8 mouse cellular contexts compared by ENCODE assay signal in genomic region chr7:45198435-45198834, GRCm38 (mm10). TPM values are rescaled to one million over a fixed set of nuclear protein-coding genes. Genes with fewer than 3 reads are reported as not detected.
A peak's percentile ranks its signal among the peaks of the same experiment; 100 is the strongest.
DNase-seq lines count a peak whose midpoint lies in the region; ATAC-seq and TF ChIP-seq lines count a peak whose summit lies in the region.

No protein-coding gene starts in this region.

- no peak for TF ChIP-seq EP300 in lung, postnatal 0 days (IDR thresholded peaks at IDR 0.05)

- no peaks in the 10 kb centered on the region for H3K36me3 ChIP-seq in G1E (replicated peaks)
- H3K36me3 ChIP-seq in forebrain, embryonic 13.5 days (ENCODE audit: poor library complexity, severe bottlenecking), result no peaks in the 10 kb centered on the region
- H3K36me3 ChIP-seq in lung, postnatal 0 days (ENCODE audit: insufficient read depth, low read length), result no peaks in the 10 kb centered on the region

- peaks cover 58% of the 10 kb centered on the region for H3K27me3 ChIP-seq in G1E (ENCODE audit: insufficient read depth, low read length)
- peaks cover 26% of the 10 kb centered on the region for H3K27me3 ChIP-seq in forebrain, embryonic 13.5 days
- H3K27me3 ChIP-seq in lung, postnatal 0 days (replicated peaks; ENCODE audit: insufficient read depth, low read length), result no peaks in the 10 kb centered on the region

- TF ChIP-seq POLR2A in brain, embryonic 14.5 days (IDR thresholded peaks at IDR 0.05; ENCODE audit: borderline replicate concordance, extremely low read depth, insufficient read depth, insufficient read length, poor library complexity, severe bottlenecking), result no peak

- no peak overlapping the region for H3K4me2 ChIP-seq in forebrain, embryonic 13.5 days
- no peak overlapping the region for H3K4me2 ChIP-seq in lung, postnatal 0 days (replicated peaks; ENCODE audit: low read depth, low read length)

- no peak for TF ChIP-seq CTCF in G1E (IDR thresholded peaks at IDR 0.05; ENCODE audit: low read depth, low read length)
- peak; percentile 95 for TF ChIP-seq CTCF in brain, embryonic 14.5 days (IDR thresholded peaks at IDR 0.05; ENCODE audit: borderline replicate concordance, extremely low read depth, insufficient read depth, insufficient read length)
- peak; percentile 95 for TF ChIP-seq CTCF in lung, postnatal 0 days (IDR thresholded peaks at IDR 0.05)

- H3K27ac ChIP-seq in forebrain, embryonic 13.5 days, result no peak overlapping the region
- no peak overlapping the region for H3K27ac ChIP-seq in lung, postnatal 0 days (ENCODE audit: low read length)

- DNase-seq in G1E (ENCODE audit: low spot score), result peak; percentile 54
- DNase-seq in brain, embryonic 14.5 days (ENCODE audit: low read depth), result peak; percentile 91
- peak; percentile 85 for DNase-seq in heart, postnatal 4 days
- peak; percentile 56 to 82 for DNase-seq in layer of hippocampus, adult 18-20 months (ENCODE audit: low spot score in 2 of 2)
- peak; percentile 81 for DNase-seq in lung, postnatal 0 days (ENCODE audit: low spot score)
- peak; percentile 75 for DNase-seq in retina, adult 2 months (ENCODE audit: low read depth, low spot score)
- DNase-seq in c-Kit-positive CD71-positive TER-119-positive erythroid progenitor cells, embryonic 14.5 days (ENCODE audit: low spot score), result no peak

- H3K4me1 ChIP-seq in G1E (ENCODE audit: insufficient read depth, low read depth, low read length), result peaks cover 10% of the 10 kb centered on the region
- 0 out of 2 replicates have a peak, but pooled peaks cover 7% of the 10 kb centered on the region for H3K4me1 ChIP-seq in forebrain, embryonic 13.5 days
- H3K4me1 ChIP-seq in lung, postnatal 0 days (ENCODE audit: insufficient read depth, low read depth, low read length), result no peaks in the 10 kb centered on the region

- WGBS in forebrain, embryonic 13.5 days, result 15% methylated on average over 5 of the region's 5 CpGs
- WGBS in lung, postnatal 0 days, result 9% methylated on average over 5 of the region's 5 CpGs

- no peaks in the 10 kb centered on the region for H3K9me3 ChIP-seq in G1E (replicated peaks)
- no peaks in the 10 kb centered on the region for H3K9me3 ChIP-seq in forebrain, embryonic 13.5 days (replicated peaks)
- H3K9me3 ChIP-seq in lung, postnatal 0 days (ENCODE audit: low read length), result no peaks in the 10 kb centered on the region

- H3K4me3 ChIP-seq in G1E (ENCODE audit: low read depth, low read length), result no peak overlapping the region
- no peak overlapping the region for H3K4me3 ChIP-seq in forebrain, embryonic 13.5 days
- no peak overlapping the region for H3K4me3 ChIP-seq in lung, postnatal 0 days (ENCODE audit: low read depth, low read length)

- ATAC-seq in G1E (ENCODE audit: extremely low read depth, insufficient number of reproducible peaks, low FRiP score, poor library complexity, severe bottlenecking), result no peak
- ATAC-seq in forebrain, embryonic 13.5 days, result peak; percentile 60; the same call in 1 of the 2 replicates
- peak; percentile 69 for ATAC-seq in lung, postnatal 0 days

- H3K9ac ChIP-seq in forebrain, embryonic 13.5 days, result 0 out of 2 replicates have a peak overlapping the region, but pooled peaks have one; percentile 9
- no peak overlapping the region for H3K9ac ChIP-seq in lung, postnatal 0 days (replicated peaks; ENCODE audit: low read depth)

RNA-seq across cellular contexts. Expression of gene Ccdc155, which starts 6.3 kb away (rescaled TPM):
- total RNA-seq in G1E (2014; fragmentation: Nextera tagmentation) (not detected in 2 replicates), G1E (2017) (not detected in 2 replicates)
- not detected in 2 replicates for polyA plus RNA-seq in G1E (2012)
- polyA plus RNA-seq in brain, embryonic 14.5 days (2012; rRNA removed), result 0.70 and 1.1 TPM in 2 replicates
- 0.87 and 0.93 TPM in 2 replicates for polyA plus RNA-seq in forebrain, embryonic 13.5 days (2015; fragmentation: Nextera tagmentation; extraction: Ambion mirVana)
- under 1 TPM in 1 of 2 experiments, not detected in 1; 0.25 TPM for total RNA-seq in heart, postnatal 4 days (2021)
- total RNA-seq in layer of hippocampus, adult 18-20 months (2021), result 1 to 10 TPM; 2.2 to 3.4 TPM
- 2.7 and 3.3 TPM in 2 replicates for polyA plus RNA-seq in lung, postnatal 0 days (2015; fragmentation: Nextera tagmentation; extraction: Ambion mirVana)

RNA-seq across cellular contexts. Expression of gene Dkkl1, which starts 13.5 kb away (rescaled TPM):
- total RNA-seq in G1E (2014; fragmentation: Nextera tagmentation) (not detected in 2 replicates), G1E (2017) (0.11 TPM in 1 of 2 replicates, not detected in the other)
- not detected in 2 replicates for polyA plus RNA-seq in G1E (2012)
- 1.4 and 2.1 TPM in 2 replicates for polyA plus RNA-seq in brain, embryonic 14.5 days (2012; rRNA removed)
- polyA plus RNA-seq in forebrain, embryonic 13.5 days (2015; fragmentation: Nextera tagmentation; extraction: Ambion mirVana), result 0.59 and 0.63 TPM in 2 replicates
- not detected for total RNA-seq in heart, postnatal 4 days (2021)
- total RNA-seq in layer of hippocampus, adult 18-20 months (2021), result 1 to 10 TPM; 1.9 to 3.1 TPM
- polyA plus RNA-seq in lung, postnatal 0 days (2015; fragmentation: Nextera tagmentation; extraction: Ambion mirVana), result 0.93 and 1.1 TPM in 2 replicates

RNA-seq across cellular contexts. Expression of gene Tead2, which starts 17.1 kb away (rescaled TPM):
- total RNA-seq in G1E (2014; fragmentation: Nextera tagmentation), result not detected in 2 replicates
- total RNA-seq in G1E (2017), result 0.38 TPM in 1 of 2 replicates, not detected in the other
- polyA plus RNA-seq in G1E (2012), result not detected in 2 replicates
- polyA plus RNA-seq in brain, embryonic 14.5 days (2012; rRNA removed), result 184 and 312 TPM in 2 replicates
- polyA plus RNA-seq in forebrain, embryonic 13.5 days (2015; fragmentation: Nextera tagmentation; extraction: Ambion mirVana), result 181 and 198 TPM in 2 replicates
- 10 to 100 TPM; 66.4 to 69.4 TPM for total RNA-seq in heart, postnatal 4 days (2021)
- total RNA-seq in layer of hippocampus, adult 18-20 months (2021), result 1 to 10 TPM; 3.2 to 4.2 TPM
- polyA plus RNA-seq in lung, postnatal 0 days (2015; fragmentation: Nextera tagmentation; extraction: Ambion mirVana), result 46.5 and 52.3 TPM in 2 replicates

RNA-seq across cellular contexts. Expression of gene Pth2, which starts 17.6 kb away (rescaled TPM):
- total RNA-seq in G1E (2014; fragmentation: Nextera tagmentation), result not detected in 2 replicates
- total RNA-seq in G1E (2017), result not detected in 2 replicates
- polyA plus RNA-seq in G1E (2012), result not detected in 2 replicates
- 0.25 and 0.30 TPM in 2 replicates for polyA plus RNA-seq in brain, embryonic 14.5 days (2012; rRNA removed)
- polyA plus RNA-seq in forebrain, embryonic 13.5 days (2015; fragmentation: Nextera tagmentation; extraction: Ambion mirVana), result not detected in 2 replicates
- not detected for total RNA-seq in heart, postnatal 4 days (2021)
- not detected for total RNA-seq in layer of hippocampus, adult 18-20 months (2021)
- polyA plus RNA-seq in lung, postnatal 0 days (2015; fragmentation: Nextera tagmentation; extraction: Ambion mirVana), result not detected in 2 replicates

RNA-seq across cellular contexts. Expression of gene Gfy, which starts 19.1 kb away (rescaled TPM):
- total RNA-seq in G1E (2014; fragmentation: Nextera tagmentation) (not detected in 2 replicates), G1E (2017) (0.05 and 0.06 TPM in 2 replicates)
- polyA plus RNA-seq in G1E (2012), result not detected in 2 replicates
- 0.04 and 0.12 TPM in 2 replicates for polyA plus RNA-seq in brain, embryonic 14.5 days (2012; rRNA removed)
- not detected in 2 replicates for polyA plus RNA-seq in forebrain, embryonic 13.5 days (2015; fragmentation: Nextera tagmentation; extraction: Ambion mirVana)
- not detected for total RNA-seq in heart, postnatal 4 days (2021)
- total RNA-seq in layer of hippocampus, adult 18-20 months (2021), result under 1 TPM in 1 of 2 experiments, not detected in 1; 0.18 TPM
- polyA plus RNA-seq in lung, postnatal 0 days (2015; fragmentation: Nextera tagmentation; extraction: Ambion mirVana), result not detected in 2 replicates

Comparison
In these comparisons a context has a peak if more than half of its experiments do, and no peak if none do; other contexts are left out.
1. RNA of gene Tead2, which starts 17.1 kb away (polyA plus RNA-seq): 184 to 312 TPM in brain, embryonic 14.5 days, 181 to 198 TPM in forebrain, embryonic 13.5 days and 46.5 to 52.3 TPM in lung, postnatal 0 days; not detected in G1E; every median in the first group is over 10 times any median in the second.